Mouse (Mus musculus) forebrain, postnatal 0 days (tissue): ENCODE measurements around the gene Srl. TPM values are rescaled to one million over a fixed set of nuclear protein-coding genes. Genes with fewer than 3 reads are reported as not detected.
"Not testable (repeated sequence)": the region's sequence is repeated elsewhere in the genome, so short reads cannot be mapped to it uniquely, and the experiment has no call there.

Experiments
- ATAC-seq: fragments of 200-750 bp; cut with Nextera tagmentation; 2 replicates; pipeline ENCODE4 v1.8.0; 2017; ENCODE audit warnings: mild to moderate bottlenecking, moderate library complexity
- DNase-seq: peaks from one replicate; pipeline ENCODE4 v3.0.0-alpha.2; 2015
- H3K27ac ChIP-seq: fragments of 300-500 bp; sonication (generic); 2 replicates; pipeline ENCODE4 v1.5.1; 2014; ENCODE audit warnings: low read depth, mild to moderate bottlenecking, antibody characterized with exemption, low read length, moderate library complexity, mixed read lengths
- H3K27me3 ChIP-seq: fragments of 300-500 bp; sonication (generic); 2 replicates; pipeline ENCODE4 v1.6.1; 2014; ENCODE audit warnings: mild to moderate bottlenecking, low read length, mixed read lengths; ENCODE audit not compliant: insufficient read depth
- H3K36me3 ChIP-seq: fragments of 300-500 bp; sonication (generic); 2 replicates; pipeline ENCODE4 v1.6.1; 2014; ENCODE audit warnings: mild to moderate bottlenecking, moderate library complexity; ENCODE audit not compliant: insufficient read depth
- H3K4me1 ChIP-seq: fragments of 300-500 bp; sonication (generic); 2 replicates; pipeline ENCODE4 v1.6.1; 2014; ENCODE audit warnings: antibody characterized with exemption; ENCODE audit not compliant: insufficient read depth
- H3K4me2 ChIP-seq: fragments of 300-500 bp; sonication (generic); 2 replicates; pipeline ENCODE4 v1.6.1; 2014; ENCODE audit warnings: low read depth, mild to moderate bottlenecking, moderate library complexity
- H3K4me3 ChIP-seq: fragments of 300-500 bp; sonication (generic); 2 replicates; pipeline ENCODE4 v1.5.1; 2014; ENCODE audit warnings: low read depth, low read length, mixed read lengths
- H3K9ac ChIP-seq: fragments of 300-500 bp; sonication (generic); 2 replicates; pipeline ENCODE4 v1.6.1; 2014; ENCODE audit warnings: mild to moderate bottlenecking
- H3K9me3 ChIP-seq: fragments of 300-500 bp; sonication (generic); 2 replicates; pipeline ENCODE4 v1.6.1; 2016; ENCODE audit warnings: low read length
- CTCF ChIP-seq: sonication (generic); IDR thresholded peaks from 2 replicates; pipeline ENCODE4 v1.5.1; 2016; ENCODE audit warnings: antibody characterized with exemption, control low read depth, low read depth
- WGBS: fragments of 180-500 bp; shearing (Covaris S2); extraction: QIAGEN DNeasy Blood & Tissue Kit; methylation state at CpG from one replicate; pipeline ENCODE4 v1.1.7; 2014; 5-methylcytosine and 5-hydroxymethylcytosine counted together
- polyA plus RNA-seq: library from polyadenylated mRNA; unstranded; fragments of >200 nt; fragmentation: Nextera tagmentation; extraction: Ambion mirVana; gene quantifications from 2 replicates; pipeline ENCODE4 v1.2.1, GENCODE M21; 2015
- total RNA-seq: library from RNA; depleted of rRNA; stranded (reverse); fragments of >200 nt; gene quantifications from 2 replicates; pipeline ENCODE4 v1.2.3, GENCODE M21; 2014

Srl gene
- total and polyA plus RNA-seq, 2 experiments from 2014 or later, result 23.4 to 55.0 TPM

DNA sequence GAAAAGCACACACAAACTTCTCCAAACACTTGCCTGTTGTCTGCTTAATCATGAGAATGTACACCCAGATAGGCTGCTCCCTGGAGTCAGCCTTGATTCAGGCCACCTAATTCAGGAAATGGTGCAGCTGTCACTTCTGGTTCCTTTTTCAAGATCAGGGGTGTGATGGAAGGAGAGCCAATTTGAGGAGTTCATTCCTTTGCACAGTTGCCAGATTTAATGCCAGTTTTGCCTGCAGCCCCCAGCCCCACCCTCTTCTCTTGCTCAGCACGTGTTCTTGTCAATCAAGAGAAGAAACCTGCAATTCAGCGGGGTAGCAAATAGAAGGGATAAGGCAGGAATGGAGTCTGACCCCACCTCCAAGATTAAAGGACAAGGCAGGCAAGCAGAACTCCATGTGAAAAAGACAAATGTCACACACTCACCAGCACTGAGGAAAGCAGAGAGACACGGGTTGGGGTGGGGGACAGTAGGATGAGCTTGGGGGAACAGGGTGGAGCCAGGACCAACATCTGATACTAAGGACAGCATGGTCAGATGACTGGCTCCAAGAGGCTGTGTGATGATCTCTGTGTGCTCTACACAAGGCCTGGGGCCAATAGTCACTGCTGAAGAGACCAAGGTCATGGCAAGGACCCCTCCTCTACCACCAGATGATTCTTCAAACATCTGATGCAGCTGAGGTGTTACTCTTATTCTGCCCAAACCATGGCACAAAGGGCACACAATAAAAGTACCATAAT lies 3.8 kb downstream of the Srl start:
- ATAC-seq (no peak), DNase-seq (no peak)
- 48% methylated on average over 3 of the region's 3 CpGs for WGBS

DNA sequence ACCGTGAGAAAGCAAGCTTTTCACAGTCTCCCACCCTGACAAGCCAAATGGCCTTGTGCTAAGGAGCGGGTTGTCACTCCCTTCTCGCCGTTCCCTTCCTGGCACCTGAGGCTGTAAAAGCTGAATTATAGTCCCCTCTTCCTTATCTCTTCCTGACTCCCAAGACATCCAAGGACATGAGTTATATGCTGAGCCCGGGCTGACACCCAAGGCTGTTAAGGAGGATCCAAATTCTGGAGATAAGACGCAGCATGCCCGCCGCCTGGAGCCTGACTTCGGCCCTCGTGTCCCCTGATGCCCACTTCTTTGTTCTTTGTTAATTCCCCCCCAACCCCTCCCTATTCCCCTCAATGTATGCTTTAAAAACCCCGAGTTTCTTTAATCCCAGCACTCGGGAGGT lies 14.2 kb downstream of the Srl start:
- 93% methylated on average over 12 of the region's 12 CpGs for WGBS

More for the DNA sequence above, 3.8 kb downstream of the Srl start:
- Histone ChIP-seq H3K9ac (no peak overlapping the region), H3K4me1 (peaks cover 3% of the 10 kb centered on the region; the same call in 1 of the 2 replicates), H3K27ac (no peak overlapping the region), H3K9me3 (no peaks in the 10 kb centered on the region), H3K4me3 (no peak overlapping the region), H3K4me2 (no peak overlapping the region), H3K36me3 (no peaks in the 10 kb centered on the region), H3K27me3 (no peaks in the 10 kb centered on the region)
- TF ChIP-seq CTCF, result no peak

DNA sequence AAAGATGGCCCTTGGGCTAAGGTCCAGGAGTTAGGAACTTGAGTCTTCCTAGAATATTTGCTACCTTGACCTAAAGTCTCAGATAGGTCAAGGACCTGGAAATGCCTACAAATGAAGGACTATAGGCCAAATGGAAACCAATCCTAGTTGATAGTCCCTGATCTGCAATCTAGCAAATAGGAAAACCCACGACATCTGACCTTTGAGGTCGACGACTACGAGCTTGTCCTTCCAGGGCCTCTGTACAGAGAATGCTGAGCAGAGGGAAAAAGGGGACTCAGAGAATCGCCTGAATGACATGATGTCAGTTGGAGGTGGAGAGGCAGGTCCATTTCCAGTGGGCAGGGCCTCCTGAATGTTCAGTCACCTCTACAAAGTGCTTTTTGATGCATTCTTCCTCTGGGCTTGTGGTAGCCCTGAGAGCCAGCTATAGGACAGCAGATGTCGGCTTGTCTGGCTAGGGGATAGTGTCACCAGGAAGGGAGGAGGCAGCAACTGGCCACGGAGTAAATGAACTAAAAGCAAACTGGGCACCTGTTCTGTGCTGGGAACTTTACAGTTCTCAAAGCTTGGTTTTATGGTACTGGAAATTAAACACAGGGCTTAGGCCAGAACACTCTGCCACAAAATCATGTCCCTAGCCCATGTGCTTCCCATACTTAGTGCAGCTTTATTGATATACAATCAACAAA lies 18.2 kb downstream of the Srl start:
- Histone ChIP-seq H3K4me1 (no peaks in the 10 kb centered on the region), H3K27me3 (no peaks in the 10 kb centered on the region), H3K4me2 (no peak overlapping the region), H3K4me3 (no peak overlapping the region), H3K27ac (no peak overlapping the region), H3K36me3 (no peaks in the 10 kb centered on the region), H3K9ac (no peak overlapping the region), H3K9me3 (no peaks in the 10 kb centered on the region)
- 84% methylated on average over 7 of the region's 7 CpGs for WGBS
- TF ChIP-seq CTCF, result no peak
- ATAC-seq (no peak), DNase-seq (no peak)

More for the DNA sequence above, 14.2 kb downstream of the Srl start:
- not testable (repeated sequence) for H3K4me2 ChIP-seq, H3K4me3 ChIP-seq, H3K27ac ChIP-seq, DNase-seq, H3K27me3 ChIP-seq, H3K36me3 ChIP-seq, H3K9me3 ChIP-seq, H3K9ac ChIP-seq, ATAC-seq, H3K4me1 ChIP-seq

DNA sequence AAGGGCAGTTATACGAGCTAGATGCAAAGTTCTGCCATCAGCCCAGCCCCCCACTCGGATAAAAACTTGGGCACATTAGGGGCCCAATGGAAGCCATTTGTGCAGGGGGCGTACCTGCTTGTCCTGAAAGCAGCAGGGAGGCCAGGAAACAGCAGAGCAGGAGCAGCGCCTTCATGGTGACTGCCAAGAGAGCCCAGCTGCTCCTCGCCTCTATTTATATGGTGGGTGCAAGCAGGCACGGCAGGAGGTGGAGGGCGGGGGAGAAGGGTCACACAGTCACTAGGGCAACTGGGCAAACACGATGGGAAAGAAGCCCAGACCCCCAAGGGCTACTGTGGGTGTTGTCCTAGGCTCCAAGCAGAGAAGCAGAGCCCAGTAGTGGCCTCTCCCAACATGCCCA lies 18.7 kb downstream of the Srl start:
- ATAC-seq (no peak), DNase-seq (no peak)
- Histone ChIP-seq H3K4me2 (no peak overlapping the region), H3K9me3 (no peaks in the 10 kb centered on the region), H3K9ac (no peak overlapping the region), H3K27ac (no peak overlapping the region), H3K4me1 (no peaks in the 10 kb centered on the region), H3K4me3 (no peak overlapping the region), H3K36me3 (no peaks in the 10 kb centered on the region), H3K27me3 (no peaks in the 10 kb centered on the region)
- 43% methylated on average over 8 of the region's 8 CpGs for WGBS
- TF ChIP-seq CTCF, result no peak

DNA sequence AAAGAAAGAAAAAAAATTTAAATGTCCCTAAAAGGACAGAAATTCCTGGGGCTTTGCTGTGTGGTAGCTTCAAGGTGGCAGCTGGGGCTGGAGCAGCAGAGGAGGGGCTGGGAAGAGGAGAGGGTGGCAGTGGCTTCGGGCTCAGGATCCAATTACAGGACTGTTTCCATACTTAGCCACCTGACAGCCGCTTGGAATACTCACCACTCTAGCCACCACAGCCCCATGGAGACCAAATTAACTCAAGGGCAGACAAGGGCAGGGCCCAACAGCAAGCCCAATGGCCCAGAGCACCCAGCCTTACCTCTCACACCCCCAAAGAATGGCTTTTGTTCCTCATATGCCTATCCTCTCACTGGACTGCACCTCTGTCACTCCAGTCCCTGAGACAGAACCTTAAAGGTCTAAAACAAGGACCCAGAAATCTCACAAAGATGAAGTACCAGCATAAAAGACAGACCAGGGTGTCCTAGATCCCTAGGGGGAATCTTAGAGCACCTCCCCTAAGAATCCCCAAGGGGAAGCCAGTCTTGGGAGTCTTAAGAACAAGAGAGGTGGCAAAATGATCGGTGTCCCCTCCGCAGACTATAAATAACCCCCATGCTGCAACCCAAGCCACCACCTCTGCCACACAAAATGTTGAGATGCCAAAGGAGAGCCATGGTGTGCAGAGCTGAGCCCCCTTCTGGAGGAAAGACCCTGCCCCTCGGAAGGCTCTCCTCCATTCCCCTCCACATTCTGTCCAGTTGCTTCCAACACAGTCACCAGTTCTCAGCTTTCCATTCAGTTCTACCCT lies 19.7 kb downstream of the Srl start:
- ATAC-seq, result no peak
- Histone ChIP-seq H3K36me3 (no peaks in the 10 kb centered on the region), H3K4me3 (no peak overlapping the region), H3K4me1 (no peaks in the 10 kb centered on the region), H3K27ac (no peak overlapping the region), H3K4me2 (no peak overlapping the region), H3K27me3 (no peaks in the 10 kb centered on the region), H3K9me3 (no peaks in the 10 kb centered on the region), H3K9ac (no peak overlapping the region)
- no peak for TF ChIP-seq CTCF
- 72% methylated on average over 5 of the region's 5 CpGs for WGBS
- DNase-seq, result no peak

DNA sequence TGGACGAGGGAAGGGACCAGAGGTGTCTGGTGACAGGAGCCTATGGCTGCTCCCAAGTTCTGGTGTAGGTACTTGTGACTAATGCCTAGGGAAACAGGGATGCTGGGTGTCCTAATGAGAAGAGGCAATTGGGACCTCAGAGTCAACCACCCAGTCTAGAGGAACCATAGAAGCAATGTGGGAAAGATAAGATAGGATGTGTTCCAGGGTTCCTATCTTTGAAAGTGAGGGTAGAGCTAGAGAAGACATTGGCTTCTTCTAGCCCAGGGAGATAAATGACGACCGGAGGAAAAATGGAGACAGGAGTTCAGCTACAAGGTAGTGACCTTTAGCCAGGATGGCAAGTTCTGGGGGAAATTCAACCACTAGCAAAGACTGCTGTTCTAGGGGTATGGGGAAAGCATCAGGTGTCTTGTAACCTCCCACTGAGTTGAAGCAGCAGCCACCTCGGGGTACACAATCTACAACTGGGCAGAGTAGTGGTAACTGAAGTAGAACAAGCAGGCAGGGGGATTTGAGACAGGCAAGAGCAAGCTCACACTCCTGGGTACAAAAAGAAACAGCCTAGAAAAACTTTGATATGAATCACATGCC lies 20.4 kb downstream of the Srl start:
- 81% methylated on average over 4 of the region's 4 CpGs for WGBS
- DNase-seq (no peak), ATAC-seq (no peak)
- no peak for TF ChIP-seq CTCF
- Histone ChIP-seq H3K27ac (no peak overlapping the region), H3K4me2 (no peak overlapping the region), H3K9me3 (no peaks in the 10 kb centered on the region), H3K4me3 (no peak overlapping the region), H3K36me3 (no peaks in the 10 kb centered on the region), H3K27me3 (no peaks in the 10 kb centered on the region), H3K4me1 (no peaks in the 10 kb centered on the region), H3K9ac (no peak overlapping the region)
